ENCODE assay signal across 1 mouse cellular context in genomic region chr4:43562769-43563600, GRCm38 (mm10).
A peak's percentile ranks its signal among the peaks of the same experiment; 100 is the strongest.
TF ChIP-seq lines count a peak whose summit lies in the region.

No protein-coding gene starts in this region.

TF ChIP-seq in MEL, 35 proteins besides CTCF, POLR2A, EP300 and RAD21 (continued from another document):
- TF ChIP-seq JUND (IDR thresholded peaks at IDR 0.05; ENCODE audit: low read depth, low read length) (no peak), GABPA (IDR thresholded peaks at IDR 0.05; ENCODE audit: low read depth, low read length) (no peak), UBTF (IDR thresholded peaks at IDR 0.05; ENCODE audit: borderline replicate concordance, insufficient read depth, low read depth, low read length) (no peak), ELF1 (IDR thresholded peaks at IDR 0.05; ENCODE audit: low read depth, low read length) (no peak), MAFK (IDR thresholded peaks at IDR 0.05; ENCODE audit: borderline replicate concordance, low read depth, low read length) (no peak), MAZ (IDR thresholded peaks at IDR 0.05; ENCODE audit: low read depth, low read length) (no peak), TCF12 (IDR thresholded peaks at IDR 0.05; ENCODE audit: low read depth, low read length) (no peak), RCOR1 (IDR thresholded peaks at IDR 0.05; ENCODE audit: low read depth, low read length) (no peak; the same call in 1 of the 2 replicates), NRF1 (IDR thresholded peaks at IDR 0.05; ENCODE audit: insufficient read depth, low read depth, low read length, poor library complexity, severe bottlenecking) (no peak), SIN3A (IDR thresholded peaks at IDR 0.05; ENCODE audit: low read length) (no peak), HCFC1 (IDR thresholded peaks at IDR 0.05; ENCODE audit: low read depth, low read length) (peak; percentile 18; the same call in 1 of the 2 replicates), ZC3H11A (IDR thresholded peaks at IDR 0.05; ENCODE audit: low read depth, low read length) (no peak), TAL1 (IDR thresholded peaks at IDR 0.05; ENCODE audit: low read length) (no peak), SMC3 (IDR thresholded peaks at IDR 0.05; ENCODE audit: low read depth, low read length) (no peak), ZKSCAN1 (IDR thresholded peaks at IDR 0.05; ENCODE audit: low read depth, low read length) (no peak), MEF2A (IDR thresholded peaks at IDR 0.05; ENCODE audit: extremely low read depth, insufficient replicate concordance, low read depth, low read length, poor library complexity, severe bottlenecking) (no peak), ETS1 (IDR thresholded peaks at IDR 0.05; ENCODE audit: low read depth, low read length) (0 out of 2 replicates have a peak, but pooled peaks have one; percentile 7), MXI1 (IDR thresholded peaks at IDR 0.05; ENCODE audit: low read depth, low read length) (peak; percentile 31; the same call in 1 of the 2 replicates), E2F4 (IDR thresholded peaks at IDR 0.05; ENCODE audit: borderline replicate concordance, low read depth, low read length) (no peak), MYB (IDR thresholded peaks at IDR 0.05; ENCODE audit: low read depth, low read length) (no peak), MYC (IDR thresholded peaks at IDR 0.05; ENCODE audit: low read depth, low read length) (0 out of 2 replicates have a peak, but pooled peaks have one; percentile 25), TBP (IDR thresholded peaks at IDR 0.05; ENCODE audit: low read depth, low read length) (no peak), ZNF384 (IDR thresholded peaks at IDR 0.05; ENCODE audit: low read depth, low read length) (no peak), USF1 (IDR thresholded peaks at IDR 0.05; ENCODE audit: low read depth, low read length) (peak; percentile 65), GATA1 (IDR thresholded peaks at IDR 0.05; ENCODE audit: low read depth, low read length) (no peak), KAT2A (conservative IDR thresholded peaks at IDR 0.05; ENCODE audit: low read depth, low read length) (peak; percentile 11), POLR2AphosphoS2 (IDR thresholded peaks at IDR 0.05; ENCODE audit: low read length) (no peak)
